Mouse (Mus musculus): ENCODE data around the gene Ripor2.

Ripor2 gene

GRCm38 (mm10) chr13:24617076-24617798 is 35.2 kb downstream of the Ripor2 start:
- DNase-seq (ENCODE audit: low spot score in 2 of 2): peak in 1 of 2 experiments; percentile 39

DNA sequence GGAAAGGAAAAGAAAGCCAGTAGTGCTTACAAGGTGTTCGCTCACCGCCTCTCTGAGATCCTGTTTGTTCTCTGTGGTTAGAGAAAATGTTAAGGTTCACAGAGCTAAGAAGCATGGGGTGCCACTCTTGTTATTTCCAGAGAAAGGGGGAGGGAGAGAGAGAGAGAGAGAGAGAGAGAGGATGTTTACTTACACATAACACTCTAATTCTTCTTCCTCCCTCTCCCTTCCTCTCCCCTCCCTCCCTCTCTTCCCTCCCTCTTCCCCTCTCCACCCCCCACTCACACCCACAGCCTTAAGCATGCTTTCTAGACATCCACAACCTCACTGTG is 35.8 kb downstream of the Ripor2 start:
- DNase-seq (ENCODE audit: low spot score in 2 of 2): no peak

DNA sequence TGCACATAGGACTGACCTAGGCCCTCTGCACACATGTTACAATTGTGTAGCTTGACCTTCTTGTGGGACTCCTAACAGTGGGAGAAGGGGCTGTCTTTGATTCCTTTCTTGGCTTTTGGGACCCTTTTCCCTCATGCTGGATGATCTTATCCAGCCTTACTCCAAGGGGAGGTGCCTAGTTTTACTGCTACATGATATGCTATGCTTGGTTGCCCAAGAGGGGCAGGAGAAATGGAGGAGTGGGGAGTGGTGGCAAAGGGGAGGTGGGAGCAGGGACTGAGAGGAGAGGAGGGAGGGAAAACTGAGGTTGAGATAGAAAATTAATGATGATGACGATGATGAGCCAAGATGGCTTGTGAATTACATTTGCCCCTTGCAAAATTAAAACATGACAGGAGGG is 37.7 kb downstream of the Ripor2 start:
- DNase-seq (ENCODE audit: low spot score in 2 of 2): no peak

DNA sequence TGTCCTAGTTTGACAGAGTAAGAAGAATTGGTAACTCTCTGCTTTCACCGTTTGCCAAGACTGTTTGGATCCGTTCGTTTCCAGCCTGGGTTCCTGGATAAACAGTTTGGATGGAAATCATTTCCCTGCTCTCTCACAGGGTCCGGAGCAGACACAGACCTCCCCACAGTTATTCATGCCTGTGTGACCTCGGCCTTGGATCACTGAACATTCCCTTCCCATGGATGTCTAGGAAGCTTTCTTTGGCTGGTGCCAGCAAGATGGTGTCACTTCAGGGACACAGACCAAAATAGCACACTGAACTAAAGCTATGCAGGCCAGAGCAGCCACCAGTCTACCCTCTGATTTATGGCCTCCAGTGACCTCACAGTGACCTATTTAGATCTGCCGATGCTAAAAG is 38.5 kb downstream of the Ripor2 start:
- no peak for DNase-seq (ENCODE audit: low spot score in 2 of 2)

DNA sequence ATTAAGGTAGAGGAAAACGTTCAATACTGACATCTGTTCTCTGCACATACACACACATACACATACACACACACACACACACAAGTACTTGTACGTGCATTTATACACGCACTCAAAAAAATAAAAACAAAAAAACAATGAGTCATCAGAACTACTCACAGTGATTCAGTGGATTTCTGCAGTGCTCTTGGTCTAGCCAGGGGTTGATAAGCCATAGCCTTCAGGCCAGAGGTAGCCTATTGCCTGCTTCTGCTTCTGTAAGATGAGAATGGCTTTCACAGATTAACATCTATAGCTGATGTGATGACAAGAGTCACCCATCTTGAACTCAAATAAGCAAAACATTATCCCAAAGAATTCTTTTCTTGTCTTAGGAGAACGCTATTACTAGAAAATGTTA is 41.6 kb downstream of the Ripor2 start:
- DNase-seq (ENCODE audit: low spot score in 2 of 2): no peak

DNA sequence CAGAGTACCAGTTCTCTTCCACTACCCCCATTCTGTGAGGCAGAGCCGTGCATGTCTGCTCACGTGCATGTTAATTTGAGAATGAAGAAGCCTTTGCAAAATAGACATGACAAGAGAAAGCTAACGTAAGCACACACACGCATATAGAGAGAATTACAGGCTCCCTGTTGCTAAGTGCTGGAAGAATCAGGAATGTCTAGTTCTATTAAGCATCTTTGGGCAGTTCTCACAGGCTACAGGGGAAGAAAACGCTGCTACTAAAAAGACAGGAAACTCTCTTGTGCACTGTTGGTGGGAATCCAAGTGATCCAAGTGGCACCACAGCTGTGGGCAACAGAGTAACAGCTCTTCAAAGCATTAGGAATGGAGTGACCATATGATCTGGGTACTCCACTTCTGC is 43.1 kb downstream of the Ripor2 start:
- DNase-seq (ENCODE audit: low spot score in 2 of 2): no peak

- DNase-seq (ENCODE audit: low spot score in 2 of 2): no peak
These were observed 44.9 kb downstream of the Ripor2 start for GRCm38 (mm10) chr13:24626698-24627436.

- DNase-seq (ENCODE audit: low spot score in 2 of 2): no peak
These were observed 46.2 kb downstream of the Ripor2 start for GRCm38 (mm10) chr13:24628192-24628591.

GRCm38 (mm10) chr13:24629073-24629621 is 47.2 kb downstream of the Ripor2 start:
- DNase-seq (ENCODE audit: low spot score in 2 of 2): peak in 1 of 2 experiments; percentile 16

DNA sequence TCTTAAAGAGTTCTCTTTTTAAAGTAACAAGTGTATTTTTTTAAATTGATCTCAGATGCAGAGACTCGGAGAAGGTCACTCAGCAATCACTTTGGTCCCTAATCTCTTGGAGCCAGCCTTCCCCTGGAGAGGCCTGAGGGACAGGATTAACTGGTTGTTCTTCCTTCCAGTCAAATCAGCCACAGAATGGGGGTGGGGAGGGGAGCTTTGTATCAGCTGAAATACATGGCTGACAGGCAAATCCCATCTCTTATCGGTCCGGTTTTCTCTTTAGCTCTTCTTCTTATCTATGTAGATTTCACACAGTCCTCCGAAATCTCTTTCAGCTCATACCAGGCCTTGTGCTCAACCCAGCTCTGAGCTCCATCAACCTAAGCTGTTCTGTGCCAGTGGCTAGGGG is 48.4 kb downstream of the Ripor2 start:
- DNase-seq (ENCODE audit: low spot score in 2 of 2): no peak

- no peak for DNase-seq (ENCODE audit: low spot score in 2 of 2)
These were observed 51.1 kb downstream of the Ripor2 start for GRCm38 (mm10) chr13:24632988-24633577.

- DNase-seq (ENCODE audit: low spot score in 2 of 2): no peak
These were observed 52.5 kb downstream of the Ripor2 start for GRCm38 (mm10) chr13:24634346-24635120.

DNA sequence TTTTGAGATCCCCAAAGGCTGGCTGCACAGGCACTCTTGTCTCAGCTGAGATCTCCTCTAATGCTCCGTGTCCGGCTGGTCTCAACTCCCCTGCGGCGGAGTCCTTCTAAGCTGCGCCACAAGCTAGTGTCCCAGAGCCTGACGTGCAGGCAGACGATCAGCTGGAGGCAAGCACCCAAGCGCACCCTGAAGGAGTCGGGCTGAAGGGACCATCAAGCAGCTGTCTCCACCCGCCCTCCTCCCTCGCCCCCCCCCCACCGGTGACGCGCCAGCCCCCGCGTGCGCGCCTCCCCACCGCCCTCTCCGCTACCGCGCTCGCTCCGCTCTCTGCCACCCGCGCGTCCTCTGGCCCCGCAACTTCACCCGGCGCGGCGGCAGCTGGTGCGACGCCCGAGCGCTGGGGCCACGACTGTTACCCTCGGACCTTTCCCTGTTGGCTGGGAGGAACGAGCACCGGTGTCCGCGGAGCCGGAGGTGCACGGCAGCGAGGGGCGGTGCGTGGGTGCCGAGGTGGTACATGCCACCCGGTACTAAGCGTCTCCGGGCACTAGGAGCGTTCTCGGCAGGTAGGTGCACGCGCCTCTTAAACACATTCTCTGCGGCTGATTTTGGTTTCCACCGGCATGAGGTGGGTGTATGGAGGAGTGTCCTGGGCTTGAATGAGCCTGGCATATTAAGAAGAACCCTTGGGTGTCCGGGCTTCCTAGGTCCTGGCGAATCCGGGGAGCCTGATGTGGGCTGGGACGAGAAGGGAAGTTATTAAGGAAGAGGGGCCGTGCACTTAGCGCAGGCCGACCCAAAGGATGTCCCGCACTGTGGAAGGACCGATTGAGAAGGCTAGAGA is 56.6 kb downstream of the Ripor2 start:
- peak; percentile 56 to 67 for DNase-seq (ENCODE audit: low spot score in 2 of 2)

GRCm38 (mm10) chr13:24639215-24640165 is 57.5 kb downstream of the Ripor2 start:
- DNase-seq (ENCODE audit: low spot score in 2 of 2): peak in 1 of 2 experiments; percentile 53

DNA sequence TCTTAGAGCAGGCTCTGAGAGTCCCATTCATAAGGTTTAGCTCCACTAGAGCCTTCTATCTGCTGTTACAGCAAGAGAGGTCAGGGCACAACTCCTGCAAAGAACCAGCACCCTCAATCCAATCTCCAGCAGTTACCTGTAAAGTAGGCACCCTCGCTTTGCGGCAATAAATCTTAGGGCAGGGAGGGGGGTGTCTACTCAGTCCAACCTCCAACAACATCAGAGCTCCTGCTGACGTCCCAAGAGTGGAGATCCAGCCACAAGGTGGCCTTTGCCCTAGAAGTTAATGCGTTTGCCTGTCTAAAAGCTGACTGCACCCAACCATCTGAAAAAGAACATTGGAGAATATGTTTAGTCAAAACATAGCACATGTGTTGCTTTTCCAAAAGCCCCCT is 58.2 kb downstream of the Ripor2 start:
- DNase-seq (ENCODE audit: low spot score in 2 of 2): peak in 1 of 2 experiments; percentile 42

DNA sequence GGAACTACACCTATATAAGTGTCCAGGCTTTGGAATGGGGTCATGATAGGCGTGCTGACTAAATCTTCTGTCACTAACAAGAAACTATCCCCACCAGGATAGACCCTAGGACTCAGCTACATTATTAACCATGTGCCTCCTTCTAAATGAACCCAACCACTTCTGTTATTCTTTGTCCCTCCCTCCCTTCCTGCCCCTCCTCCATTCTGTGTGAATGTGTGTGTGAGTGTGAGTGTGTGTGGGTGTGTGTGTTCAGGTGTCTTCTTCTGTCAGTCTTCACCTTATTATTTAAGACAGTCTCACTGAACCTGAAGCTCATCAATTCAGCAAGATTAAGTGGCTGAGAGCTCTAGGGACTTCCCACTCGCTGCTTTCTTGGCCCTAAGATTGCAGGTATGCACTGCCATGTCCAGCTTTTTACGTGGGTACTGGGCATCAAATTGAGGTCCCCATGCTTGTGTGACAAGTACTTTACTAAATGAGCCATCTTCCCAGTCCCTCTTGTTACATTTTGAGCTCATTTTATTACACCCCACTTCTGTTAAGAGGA is 58.9 kb downstream of the Ripor2 start:
- no peak for DNase-seq (ENCODE audit: low spot score in 2 of 2)

GRCm38 (mm10) chr13:24641491-24642430 is 59.8 kb downstream of the Ripor2 start:
- no peak for DNase-seq (ENCODE audit: low spot score in 2 of 2)

GRCm38 (mm10) chr13:24645146-24645545 is 63.2 kb downstream of the Ripor2 start:
- no peak for DNase-seq (ENCODE audit: low spot score in 2 of 2)
